Mouse (Mus musculus) heart, postnatal 0 days (tissue): ENCODE data around the gene Creb1.

Experiments used
- CTCF ChIP-seq: IDR thresholded peaks from 2 replicates; pipeline ENCODE4 v1.5.1; 2016; ENCODE audit warnings: antibody characterized with exemption, control low read depth, low read depth
- EP300 ChIP-seq: IDR thresholded peaks from 2 replicates; pipeline ENCODE4 v1.6.1; 2016; ENCODE audit warnings: antibody characterized with exemption, low read depth

DNA sequence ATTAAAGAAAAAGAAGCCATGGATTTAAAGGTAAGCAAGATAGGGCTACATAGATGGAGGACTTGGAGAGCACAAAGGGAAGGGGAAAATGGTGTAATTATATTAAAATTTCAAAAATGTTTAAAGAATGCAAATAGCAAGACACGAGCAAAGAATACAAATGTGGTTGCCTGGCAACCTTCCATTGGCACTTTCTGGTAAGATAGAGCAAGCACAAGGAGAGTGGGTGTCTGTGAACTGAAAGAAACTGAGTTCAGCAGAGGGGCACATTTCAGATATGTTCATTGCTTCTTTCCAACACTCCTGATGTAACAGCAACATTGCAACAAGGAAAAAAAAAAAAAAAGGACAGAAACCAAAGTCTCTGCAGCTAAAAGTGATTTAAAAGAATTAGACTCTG lies 22.8 kb upstream of the Creb1 start:
- no peak for TF ChIP-seq EP300
- no peak for TF ChIP-seq CTCF
